Mouse (Mus musculus) NIH3T3 (cell line): ENCODE measurements at regions not wholly inside any gene's neighbourhood (a gene's known extent, or its start where the extent isn't known, plus 50 kb on each side); places are given as distances from the start of the nearest gene placed in this dataset.
"Not testable (repeated sequence)": the region's sequence is repeated elsewhere in the genome, so short reads cannot be mapped to it uniquely, and the experiment has no call there.

Experiments used
- DNase-seq: peaks from one replicate; pipeline ENCODE4 v3.0.0-alpha.2; 2012; ENCODE audit warnings: low read depth

DNA sequence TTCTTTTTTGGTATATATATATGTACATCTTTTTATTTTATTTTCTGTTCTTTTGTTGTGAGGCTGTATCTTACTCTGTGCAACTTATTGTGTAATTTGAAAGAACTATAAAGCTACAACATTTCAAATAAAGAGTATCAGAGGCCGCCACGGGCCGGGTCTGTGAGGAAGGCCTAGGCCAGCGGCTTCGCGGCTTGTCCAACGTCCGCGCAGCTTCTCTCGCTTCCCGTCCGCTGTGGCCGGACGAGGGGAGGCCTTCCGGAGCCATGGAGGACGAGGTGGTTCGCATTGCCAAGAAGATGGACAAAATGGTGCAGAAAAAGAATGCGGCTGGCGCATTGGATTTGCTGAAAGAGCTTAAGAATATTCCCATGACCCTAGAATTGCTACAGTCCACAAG lies 167.4 kb downstream of the Kif21a start:
- not testable (repeated sequence) for DNase-seq

DNA sequence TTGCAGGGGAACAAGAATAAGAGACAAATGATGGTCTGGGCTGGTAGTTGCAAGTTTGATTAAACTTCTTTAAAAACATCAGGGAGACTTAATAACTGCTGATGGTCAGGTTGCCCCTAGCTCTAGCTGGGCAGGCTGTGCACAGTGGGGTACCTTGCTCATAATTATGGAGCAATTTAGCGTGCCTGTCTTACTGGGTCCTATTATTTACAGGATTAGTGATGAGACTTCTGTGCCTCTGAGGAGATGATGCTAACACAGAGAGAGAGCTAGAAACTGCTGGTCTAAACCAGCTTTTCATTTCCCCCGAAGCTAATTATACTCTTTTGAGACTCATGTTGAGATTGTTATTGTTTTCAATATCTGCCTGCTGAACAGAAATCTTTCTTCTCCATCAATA lies 180.3 kb downstream of the Kif21a start:
- no peak for DNase-seq

DNA sequence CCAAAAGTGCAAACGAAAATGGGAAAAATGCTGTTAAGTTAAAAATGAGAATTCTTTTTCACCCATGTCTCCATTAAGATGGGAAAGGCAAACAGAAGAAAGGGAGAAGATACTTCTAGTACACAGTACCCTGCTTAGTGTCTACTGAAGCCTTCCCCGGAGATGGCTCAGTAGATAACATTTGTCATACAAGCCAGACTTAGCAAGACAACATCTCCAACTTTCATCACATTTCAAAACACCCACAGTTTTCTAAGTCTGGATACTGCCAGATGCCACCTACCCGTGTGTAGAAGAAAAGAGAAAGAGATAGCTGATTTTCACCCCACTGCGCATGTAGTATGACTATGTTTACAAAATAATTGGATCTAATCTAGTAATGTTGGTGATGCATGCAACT lies 174.5 kb upstream of the Cpne8 start:
- DNase-seq = not testable (repeated sequence)

DNA sequence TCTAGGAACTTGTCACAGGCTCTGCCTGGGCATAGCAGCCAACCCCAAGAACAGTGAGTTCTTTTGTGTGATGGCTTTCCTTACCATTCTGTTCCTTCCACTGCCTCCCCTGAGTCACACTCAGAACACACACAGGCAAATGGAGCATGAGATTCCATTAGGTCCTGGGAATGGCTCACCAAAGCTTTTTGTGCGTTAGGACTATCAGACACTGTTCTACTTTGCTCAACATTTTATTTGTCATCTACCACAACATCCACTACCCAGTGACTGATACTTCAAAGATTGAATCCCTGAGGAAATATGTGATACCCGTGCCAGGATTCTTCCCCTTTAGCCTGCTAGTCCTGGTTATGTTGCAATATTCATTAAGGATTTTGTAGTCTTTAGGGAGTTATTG lies 172.8 kb upstream of the Cpne8 start:
- DNase-seq = no peak

- DNase-seq = peak; percentile 79
Observed at GRCm38 (mm10) chr15:90841471-90841870, 162.2 kb upstream of the Cpne8 start.

DNA sequence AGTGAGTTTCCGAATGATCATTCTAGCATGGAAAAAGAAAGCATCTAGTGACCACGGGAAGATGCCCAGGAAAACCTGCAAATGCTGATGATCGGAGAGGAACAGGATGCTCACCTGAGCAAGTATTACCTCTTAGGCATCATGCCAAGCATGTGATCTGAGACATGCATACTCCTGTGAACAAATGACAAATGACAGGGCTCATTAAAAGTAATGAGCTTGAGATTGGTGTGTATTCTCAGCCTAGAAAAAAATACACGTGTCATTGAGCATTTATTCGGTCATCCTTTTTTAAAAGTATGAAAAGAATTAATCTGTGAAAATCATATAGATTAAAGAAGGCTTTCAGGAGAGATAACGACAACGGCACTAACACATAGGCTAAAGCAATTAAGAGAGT lies 156.4 kb upstream of the Cpne8 start:
- DNase-seq = no peak

DNA sequence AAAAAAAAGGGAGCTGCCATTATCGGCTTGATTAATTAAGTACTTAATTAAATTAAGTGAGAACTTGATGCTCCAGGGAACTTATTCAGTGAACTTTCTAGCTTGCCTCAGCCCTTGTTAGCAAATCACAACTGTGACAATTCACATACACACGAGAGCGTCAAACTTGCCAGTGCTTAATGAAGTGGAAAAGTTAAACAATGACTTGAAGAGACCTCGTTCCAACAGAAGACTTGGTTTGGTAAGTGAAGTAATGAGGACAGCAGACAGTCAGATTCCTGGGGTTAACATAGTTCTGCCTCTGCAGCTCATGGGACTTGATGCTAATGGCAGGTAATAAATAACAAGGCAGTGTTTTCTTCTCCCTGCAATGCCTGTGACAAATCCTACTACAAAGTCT lies 148.6 kb upstream of the Cpne8 start:
- DNase-seq = no peak

GRCm38 (mm10) chr15:90822306-90822705 lies 143.1 kb upstream of the Cpne8 start:
- DNase-seq = peak; percentile 7

DNA sequence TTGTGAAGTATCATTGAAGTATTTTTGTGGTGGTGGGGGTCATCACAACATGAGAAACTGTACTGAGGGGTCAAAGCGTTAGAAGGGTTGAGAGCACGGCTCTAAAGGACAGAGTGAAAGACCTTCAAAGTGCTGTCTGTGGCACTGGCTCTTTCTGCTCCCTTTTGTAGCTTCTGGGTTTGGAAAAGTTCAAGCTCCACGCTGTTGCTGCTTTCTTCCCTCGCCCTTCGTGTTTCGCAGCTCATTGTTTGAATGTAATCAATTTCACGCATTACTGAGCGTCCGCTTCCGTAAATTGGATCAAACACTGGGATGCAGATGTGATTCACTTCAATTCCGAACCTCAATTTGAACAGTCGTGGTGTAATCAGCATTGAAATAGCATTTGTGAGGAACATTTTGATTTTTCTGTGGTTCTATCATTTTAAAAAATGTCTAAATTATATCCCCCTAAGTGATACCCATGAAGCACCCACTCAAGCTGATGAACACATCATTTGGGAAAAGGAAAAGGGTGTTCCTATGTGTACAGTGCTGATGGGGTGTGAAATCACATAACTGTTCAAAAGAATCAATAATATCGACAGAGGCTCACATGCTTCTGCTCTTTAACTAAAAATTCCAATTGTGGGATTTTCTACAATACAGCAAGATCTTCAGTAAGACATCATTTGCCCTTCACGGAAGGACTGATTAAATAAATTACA lies 140.9 kb upstream of the Cpne8 start:
- no peak for DNase-seq

- DNase-seq = no peak
Observed at GRCm38 (mm10) chr15:90818161-90818560, 138.9 kb upstream of the Cpne8 start.

DNA sequence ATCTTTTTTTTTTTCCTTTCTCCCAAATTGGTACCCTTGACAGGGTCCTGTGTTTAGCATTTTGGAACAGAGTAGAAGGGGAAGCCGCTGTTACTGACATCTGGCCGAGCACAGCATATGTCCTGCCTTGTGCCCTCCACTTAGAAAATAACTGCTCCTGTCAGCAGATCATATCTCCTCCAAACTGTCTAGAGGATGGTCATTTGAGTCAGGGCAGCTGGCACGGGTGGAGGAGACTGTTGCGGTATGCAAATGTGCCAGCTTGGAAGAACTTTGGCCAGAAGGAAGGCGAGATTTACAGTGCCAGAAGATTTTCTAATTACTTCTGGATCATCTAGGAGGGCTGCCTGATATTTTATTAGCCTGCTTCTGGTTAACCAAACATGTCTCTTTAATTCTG lies 134.7 kb upstream of the Cpne8 start:
- DNase-seq = no peak

DNA sequence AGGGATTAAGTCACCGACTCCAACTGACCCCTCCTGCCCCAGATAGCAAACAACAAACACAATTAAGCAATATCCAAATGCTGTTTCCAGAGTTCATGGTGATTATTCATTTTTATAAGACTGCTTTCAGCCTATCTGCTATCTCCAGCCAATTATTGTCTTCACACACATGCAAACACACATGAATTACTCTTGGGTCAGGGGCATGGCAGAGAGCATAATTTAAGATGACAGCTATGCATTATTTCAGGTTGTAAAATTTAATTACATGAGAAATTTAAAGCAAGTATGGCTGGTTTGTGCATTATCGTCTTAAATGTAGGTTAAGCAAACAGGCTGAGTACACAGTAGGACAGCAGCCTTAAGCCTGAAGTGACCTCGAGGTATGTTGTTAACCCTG lies 131.1 kb upstream of the Cpne8 start:
- no peak for DNase-seq

GRCm38 (mm10) chr15:90808236-90808635 lies 129.0 kb upstream of the Cpne8 start:
- DNase-seq = no peak

DNA sequence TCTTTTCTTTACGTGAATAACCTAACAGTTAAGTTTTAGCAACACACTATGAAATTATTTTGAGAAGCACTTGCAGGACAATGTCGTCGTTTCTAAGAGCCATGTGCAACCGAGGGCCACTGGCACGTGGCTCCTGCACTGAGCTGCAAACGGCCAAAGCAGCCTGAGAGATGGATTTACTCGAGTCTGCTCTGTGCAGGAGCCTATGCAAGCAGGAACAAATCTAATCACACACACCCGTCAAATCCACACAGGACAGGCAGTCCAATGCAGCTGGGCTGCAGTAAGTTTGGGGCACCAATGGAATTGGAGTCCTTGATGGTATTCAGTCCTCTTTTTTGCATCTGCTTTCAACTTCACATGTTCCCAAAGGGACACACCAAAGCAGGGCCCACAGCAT lies 118.8 kb upstream of the Cpne8 start:
- no peak for DNase-seq

- DNase-seq = no peak
Observed at GRCm38 (mm10) chr15:90789941-90790340, 110.7 kb upstream of the Cpne8 start.

DNA sequence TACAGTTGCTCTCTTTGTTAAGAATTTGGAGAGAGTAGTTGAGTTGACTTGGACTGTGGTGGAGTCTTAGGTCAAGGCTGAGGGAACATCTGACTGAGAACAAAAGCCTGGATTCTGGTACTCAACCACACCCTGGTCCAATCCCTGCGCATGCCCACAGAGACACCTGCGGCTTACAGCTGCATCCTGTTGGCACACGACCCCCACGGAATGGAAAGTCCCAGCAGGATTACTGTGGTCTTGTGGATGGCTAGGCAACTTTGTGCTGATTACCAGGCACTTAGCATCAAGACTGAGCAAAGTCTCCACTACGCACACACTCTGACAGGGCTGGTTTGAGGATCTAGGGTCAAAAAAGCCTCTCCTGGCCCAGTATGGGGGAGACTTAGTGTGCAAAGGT lies 105.5 kb upstream of the Cpne8 start:
- no peak for DNase-seq

GRCm38 (mm10) chr15:90767521-90767920 lies 88.3 kb upstream of the Cpne8 start:
- DNase-seq = no peak

GRCm38 (mm10) chr15:90764501-90764900 lies 85.3 kb upstream of the Cpne8 start:
- not testable (repeated sequence) for DNase-seq

DNA sequence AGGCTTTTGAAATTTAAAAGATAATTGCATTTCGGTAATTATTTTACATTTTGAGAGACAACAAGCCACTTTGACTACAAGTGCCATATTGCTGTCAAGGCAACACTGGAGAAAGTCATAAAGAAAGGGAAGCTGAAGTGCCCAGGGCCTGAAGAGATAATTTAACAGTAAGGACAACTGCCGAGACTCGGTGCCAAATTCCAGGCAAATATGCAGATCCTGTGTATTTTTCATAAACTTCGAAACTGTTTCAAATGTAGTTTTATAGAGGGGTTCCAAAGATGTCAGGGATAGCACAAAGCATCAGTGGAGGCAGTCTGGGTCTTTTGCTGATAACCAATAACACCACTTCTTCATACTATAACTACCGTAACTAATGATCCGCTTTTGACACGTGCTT lies 54.7 kb upstream of the Cpne8 start:
- DNase-seq = no peak
